Mouse (Mus musculus) intestine, postnatal 0 days (tissue): Measurements from ENCODE around the gene Emilin1. TPM values are rescaled to one million over a fixed set of nuclear protein-coding genes. Genes with fewer than 3 reads are reported as not detected.

Experiments used
- ATAC-seq: fragments of 200-750 bp; cut with Nextera tagmentation; 2 replicates; pipeline ENCODE4 v1.8.0; 2017; ENCODE audit warnings: mild to moderate bottlenecking, moderate TSS enrichment, moderate library complexity
- H3K27ac ChIP-seq: fragments of 300-500 bp; sonication (generic); 2 replicates; pipeline ENCODE4 v1.5.1; 2014; ENCODE audit warnings: mild to moderate bottlenecking, low read depth, low read length, moderate library complexity
- H3K27me3 ChIP-seq: fragments of 300-500 bp; sonication (generic); replicated peaks from 2 replicates; pipeline ENCODE4 v1.6.1; 2014; ENCODE audit warnings: low read length, mixed read lengths; ENCODE audit not compliant: control insufficient read depth, insufficient read depth
- H3K36me3 ChIP-seq: fragments of 300-500 bp; sonication (generic); 2 replicates; pipeline ENCODE4 v1.6.1; 2014; ENCODE audit warnings: mild to moderate bottlenecking, moderate library complexity; ENCODE audit not compliant: control insufficient read depth, insufficient read depth
- H3K4me1 ChIP-seq: fragments of 300-500 bp; sonication (generic); replicated peaks from 2 replicates; pipeline ENCODE4 v1.6.1; 2014; ENCODE audit warnings: antibody characterized with exemption, low read length, mixed read lengths; ENCODE audit not compliant: control insufficient read depth, insufficient read depth
- H3K4me2 ChIP-seq: fragments of 300-500 bp; sonication (generic); replicated peaks from 2 replicates; pipeline ENCODE4 v1.6.1; 2014; ENCODE audit warnings: low read depth, mild to moderate bottlenecking, moderate library complexity
- H3K4me3 ChIP-seq: fragments of 300-500 bp; sonication (generic); 2 replicates; pipeline ENCODE4 v1.5.1; 2014; ENCODE audit warnings: low read depth, low read length
- H3K9ac ChIP-seq: fragments of 300-500 bp; sonication (generic); 2 replicates; pipeline ENCODE4 v1.6.1; 2014; ENCODE audit warnings: mild to moderate bottlenecking, low read depth, low read length
- H3K9me3 ChIP-seq: fragments of 300-500 bp; sonication (generic); 2 replicates; pipeline ENCODE4 v1.6.1; 2016; ENCODE audit warnings: mixed run types; ENCODE audit not compliant: control insufficient read depth
- CTCF ChIP-seq: sonication (generic); IDR thresholded peaks from 2 replicates; pipeline ENCODE4 v1.5.1; 2016; ENCODE audit warnings: low read depth, mild to moderate bottlenecking, control low read depth, antibody characterized with exemption, moderate library complexity
- WGBS: fragments of 180-500 bp; shearing (Covaris S2); extraction: QIAGEN DNeasy Blood & Tissue Kit; methylation state at CpG from one replicate; pipeline ENCODE4 v1.1.7; 2014; 5-methylcytosine and 5-hydroxymethylcytosine counted together
- polyA plus RNA-seq: library from polyadenylated mRNA; unstranded; fragments of >200 nt; fragmentation: Nextera tagmentation; extraction: Ambion mirVana; gene quantifications from 2 replicates; pipeline ENCODE4 v1.2.1, GENCODE M21; 2015

The Emilin1 gene
- polyA plus RNA-seq, 1 experiment from 2014 or later = 63.7 TPM

- 1% methylated on average over 35 of the region's 40 CpGs for WGBS
- H3K9me3 ChIP-seq = no peaks in the 10 kb centered on the region
- H3K9ac ChIP-seq = peak within 1 kb of the TSS; percentile 51
- H3K4me3 ChIP-seq = peak within 1 kb of the TSS; percentile 55
- H3K4me2 ChIP-seq = peak within 1 kb of the TSS; percentile 87
- no peaks in the 10 kb centered on the region for H3K27me3 ChIP-seq
- peak; percentile 87 for TF ChIP-seq CTCF
- peak; percentile 79 for ATAC-seq
- 0 out of 2 replicates have a peak, but pooled peaks cover 4% of the 10 kb centered on the region for H3K4me1 ChIP-seq
- H3K27ac ChIP-seq = peak within 1 kb of the TSS; percentile 77
- peaks cover 25% of the 10 kb centered on the region for H3K36me3 ChIP-seq
Observed at GRCm38 (mm10) chr5:30921256-30922033, 8.2 kb downstream of the Emilin1 start, which contains the start of gene Khk. Khk (plus strand) TSS chr5:30921431.

GRCm38 (mm10) chr5:30922581-30923041 lies 9.4 kb downstream of the Emilin1 start:
- 39% methylated on average over 10 of the region's 10 CpGs for WGBS
- no peak for ATAC-seq
- no peaks in the 10 kb centered on the region for H3K9me3 ChIP-seq
- H3K36me3 ChIP-seq = peaks cover 21% of the 10 kb centered on the region
- no peak for TF ChIP-seq CTCF
- peak overlapping the region; percentile 51; the same call in 1 of the 2 replicates for H3K9ac ChIP-seq
- H3K27me3 ChIP-seq = no peaks in the 10 kb centered on the region
- H3K27ac ChIP-seq = peak overlapping the region; percentile 77; the same call in 1 of the 2 replicates
- H3K4me1 ChIP-seq = 0 out of 2 replicates have a peak, but pooled peaks cover 4% of the 10 kb centered on the region
- peak overlapping the region; percentile 87 for H3K4me2 ChIP-seq
- H3K4me3 ChIP-seq = peak overlapping the region; percentile 55

DNA sequence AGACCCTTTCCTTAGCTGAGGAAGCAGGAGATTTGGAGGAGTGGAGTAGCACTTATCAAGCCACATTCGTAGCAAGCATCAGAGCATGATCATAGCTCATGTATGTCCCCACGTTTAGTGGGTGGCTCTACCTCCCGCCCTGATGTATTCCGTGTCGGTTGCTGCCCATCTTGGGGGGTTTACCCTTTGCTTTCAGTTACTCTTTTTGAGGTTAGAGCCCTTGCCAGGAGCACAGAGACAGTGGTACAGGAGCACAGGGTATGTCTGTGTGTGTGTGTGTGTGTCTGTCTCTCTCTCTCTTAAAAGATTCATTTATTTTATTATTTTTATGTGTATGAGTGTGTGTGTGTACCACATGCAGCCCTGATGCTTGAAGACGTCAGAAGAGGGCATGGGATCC lies 9.9 kb downstream of the Emilin1 start:
- Histone ChIP-seq H3K9me3 (no peaks in the 10 kb centered on the region), H3K4me1 (0 out of 2 replicates have a peak, but pooled peaks cover 4% of the 10 kb centered on the region), H3K4me3 (no peak overlapping the region), H3K27ac (no peak overlapping the region), H3K36me3 (peaks cover 16% of the 10 kb centered on the region; the same call in 1 of the 2 replicates), H3K27me3 (no peaks in the 10 kb centered on the region), H3K4me2 (peak overlapping the region; percentile 87), H3K9ac (no peak overlapping the region)
- WGBS = 75% methylated on average over 6 of the region's 6 CpGs
- TF ChIP-seq CTCF = no peak
- no peak for ATAC-seq

- 83% methylated on average over 8 of the region's 8 CpGs for WGBS
- H3K4me1 ChIP-seq = 0 out of 2 replicates have a peak, but pooled peaks cover 4% of the 10 kb centered on the region
- H3K9ac ChIP-seq = no peak overlapping the region
- H3K4me3 ChIP-seq = no peak overlapping the region
- H3K27me3 ChIP-seq = no peaks in the 10 kb centered on the region
- no peak for ATAC-seq
- TF ChIP-seq CTCF = no peak
- H3K9me3 ChIP-seq = no peaks in the 10 kb centered on the region
- no peak overlapping the region for H3K27ac ChIP-seq
- peaks cover under 1% of the 10 kb centered on the region; the same call in 1 of the 2 replicates for H3K36me3 ChIP-seq
- no peak overlapping the region for H3K4me2 ChIP-seq
Observed at GRCm38 (mm10) chr5:30924614-30925013, 11.4 kb downstream of the Emilin1 start.

DNA sequence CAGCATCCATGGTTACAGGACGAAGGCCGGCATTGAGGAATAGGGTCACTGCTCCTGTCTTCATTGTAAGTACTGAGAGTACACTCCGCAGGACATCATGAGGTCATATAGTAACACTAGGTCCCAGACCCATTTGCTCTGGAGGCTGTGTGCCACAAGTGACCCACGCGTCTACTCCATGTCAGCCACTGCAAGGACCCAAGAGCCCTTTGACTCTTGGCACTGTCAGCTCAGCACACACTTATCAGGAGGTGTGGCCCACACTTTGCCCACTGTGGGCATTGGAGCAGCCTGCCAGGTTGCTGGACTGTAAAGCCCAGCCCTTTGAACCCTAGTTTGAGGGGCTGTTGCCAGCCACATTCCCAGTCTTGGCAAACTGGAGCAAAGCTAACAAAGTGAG lies 12.0 kb downstream of the Emilin1 start:
- no peak for TF ChIP-seq CTCF
- 83% methylated on average over 5 of the region's 5 CpGs for WGBS
- H3K27ac ChIP-seq = no peak overlapping the region
- 0 out of 2 replicates have a peak, but pooled peaks cover 4% of the 10 kb centered on the region for H3K4me1 ChIP-seq
- no peak overlapping the region for H3K9ac ChIP-seq
- H3K9me3 ChIP-seq = no peaks in the 10 kb centered on the region
- no peak overlapping the region for H3K4me3 ChIP-seq
- H3K4me2 ChIP-seq = no peak overlapping the region
- no peaks in the 10 kb centered on the region for H3K27me3 ChIP-seq
- ATAC-seq = peak; percentile 35
- no peaks in the 10 kb centered on the region; the same call in 1 of the 2 replicates for H3K36me3 ChIP-seq

DNA sequence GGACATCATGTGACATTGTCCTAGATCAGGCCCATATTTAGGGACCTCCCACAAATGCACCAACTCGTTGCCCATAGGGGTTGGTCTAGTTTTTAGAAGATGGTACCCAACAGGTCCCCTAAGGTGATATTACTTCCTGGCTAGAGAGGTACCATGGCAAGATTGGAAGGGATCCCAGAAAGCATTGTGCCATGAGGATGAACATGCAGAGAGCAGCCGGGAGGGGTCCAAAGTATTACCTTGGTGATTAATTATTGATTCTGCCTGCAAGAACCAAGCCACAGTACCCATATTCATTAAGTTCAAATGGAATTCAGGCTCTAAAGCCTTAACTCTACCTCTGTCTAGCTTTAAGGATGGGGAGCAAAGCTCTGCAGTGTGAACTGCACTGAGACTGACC lies 12.9 kb downstream of the Emilin1 start:
- H3K36me3 ChIP-seq = no peaks in the 10 kb centered on the region
- ATAC-seq = no peak
- 0 out of 2 replicates have a peak, but pooled peaks cover 4% of the 10 kb centered on the region for H3K4me1 ChIP-seq
- H3K27me3 ChIP-seq = no peaks in the 10 kb centered on the region
- no peaks in the 10 kb centered on the region for H3K9me3 ChIP-seq
- no peak overlapping the region for H3K4me2 ChIP-seq
- no peak overlapping the region for H3K4me3 ChIP-seq
- H3K9ac ChIP-seq = no peak overlapping the region
- 79% methylated on average over 2 of the region's 2 CpGs for WGBS
- no peak for TF ChIP-seq CTCF
- no peak overlapping the region for H3K27ac ChIP-seq
